Mouse (Mus musculus): ENCODE measurements around the gene Tchhl1. TPM values are rescaled to one million over a fixed set of nuclear protein-coding genes. Genes with fewer than 3 reads are reported as not detected.

The Tchhl1 gene
- not detected in 2 replicates for polyA plus RNA-seq (2015; fragmentation: Nextera tagmentation; extraction: Ambion mirVana)

GRCm38 (mm10) chr3:93468561-93468960 lies at the start of gene Tchhl1:
TSS of gene Tchhl1 (plus strand) at chr3:93468754.
- 64% methylated on average over 5 of the region's 5 CpGs for WGBS
- Histone ChIP-seq H3K36me3 (ENCODE audit: control insufficient read depth, insufficient read depth, low read length) (no peaks in the 10 kb centered on the region), H3K4me1 (replicated peaks; ENCODE audit: control insufficient read depth, insufficient read depth) (no peaks in the 10 kb centered on the region), H3K4me3 (ENCODE audit: low read depth, low read length) (no peak within 1 kb of the TSS), H3K27me3 (ENCODE audit: control insufficient read depth, insufficient read depth, low read length) (no peaks in the 10 kb centered on the region), H3K27ac (replicated peaks) (no peak within 1 kb of the TSS), H3K9me3 (ENCODE audit: control insufficient read depth, low read length) (no peaks in the 10 kb centered on the region), H3K9ac (ENCODE audit: low read length) (no peak within 1 kb of the TSS), H3K4me2 (replicated peaks; ENCODE audit: low read depth) (no peak within 1 kb of the TSS)
- DNase-seq (ENCODE audit: low spot score), result no peak
- TF ChIP-seq EP300 (optimal IDR thresholded peaks at IDR 0.05) (no peak), CTCF (IDR thresholded peaks at IDR 0.05; ENCODE audit: low read depth) (no peak)
- no peak for ATAC-seq (ENCODE audit: low FRiP score, low TSS enrichment)

GRCm38 (mm10) chr3:93431673-93432072 lies 36.9 kb upstream of the Tchhl1 start:
- no peak overlapping the region for H3K4me3 ChIP-seq (ENCODE audit: low read depth, low read length)

GRCm38 (mm10) chr3:93442030-93442429 lies 26.5 kb upstream of the Tchhl1 start, which contains the start of gene Tchh:
TSS of gene Tchh (plus strand) at chr3:93442330.
- Histone ChIP-seq H3K9ac (ENCODE audit: low read length) (no peak within 1 kb of the TSS), H3K4me2 (replicated peaks; ENCODE audit: low read depth) (peak within 1 kb of the TSS; percentile 90; the same call in 1 of the 2 replicates), H3K27me3 (ENCODE audit: control insufficient read depth, insufficient read depth, low read length) (no peaks in the 10 kb centered on the region), H3K4me1 (replicated peaks; ENCODE audit: control insufficient read depth, insufficient read depth) (no peaks in the 10 kb centered on the region), H3K36me3 (ENCODE audit: control insufficient read depth, insufficient read depth, low read length) (no peaks in the 10 kb centered on the region), H3K27ac (replicated peaks) (no peak within 1 kb of the TSS), H3K9me3 (ENCODE audit: control insufficient read depth, low read length) (no peaks in the 10 kb centered on the region), H3K4me3 (ENCODE audit: low read depth, low read length) (0 out of 2 replicates have a peak within 1 kb of the TSS, but pooled peaks have one; percentile 50)
- DNase-seq (ENCODE audit: low spot score), result no peak
- 88% methylated on average over 1 of the region's 1 CpGs for WGBS
- no peak for TF ChIP-seq CTCF (IDR thresholded peaks at IDR 0.05; ENCODE audit: low read depth)
- no peak for TF ChIP-seq EP300 (optimal IDR thresholded peaks at IDR 0.05)
- ATAC-seq (ENCODE audit: low FRiP score, low TSS enrichment), result no peak

More at GRCm38 (mm10) chr3:93431673-93432072, 36.9 kb upstream of the Tchhl1 start:
- DNase-seq (ENCODE audit: low spot score) (no peak), ATAC-seq (ENCODE audit: low FRiP score, low TSS enrichment) (no peak)
- Histone ChIP-seq H3K4me2 (replicated peaks; ENCODE audit: low read depth) (no peak overlapping the region), H3K27ac (replicated peaks) (no peak overlapping the region), H3K9me3 (ENCODE audit: control insufficient read depth, low read length) (no peaks in the 10 kb centered on the region), H3K9ac (ENCODE audit: low read length) (no peak overlapping the region), H3K4me1 (replicated peaks; ENCODE audit: control insufficient read depth, insufficient read depth) (no peaks in the 10 kb centered on the region), H3K36me3 (ENCODE audit: control insufficient read depth, insufficient read depth, low read length) (no peaks in the 10 kb centered on the region), H3K27me3 (ENCODE audit: control insufficient read depth, insufficient read depth, low read length) (no peaks in the 10 kb centered on the region)
- WGBS, result 52% methylated on average over 3 of the region's 3 CpGs
- TF ChIP-seq EP300 (optimal IDR thresholded peaks at IDR 0.05) (no peak), CTCF (IDR thresholded peaks at IDR 0.05; ENCODE audit: low read depth) (no peak)

GRCm38 (mm10) chr3:93443501-93444101 lies 25.0 kb upstream of the Tchhl1 start:
- H3K4me2 ChIP-seq (replicated peaks; ENCODE audit: low read depth), result peak overlapping the region; percentile 90
- H3K27me3 ChIP-seq (ENCODE audit: control insufficient read depth, insufficient read depth, low read length), result no peaks in the 10 kb centered on the region
- no peak overlapping the region for H3K27ac ChIP-seq (replicated peaks)
- peak; percentile 39 for DNase-seq (ENCODE audit: low spot score)
- H3K4me3 ChIP-seq (ENCODE audit: low read depth, low read length), result peak overlapping the region; percentile 50
- TF ChIP-seq EP300 (optimal IDR thresholded peaks at IDR 0.05) (no peak), CTCF (IDR thresholded peaks at IDR 0.05; ENCODE audit: low read depth) (no peak)
- under 1% methylated on average over 38 of the region's 38 CpGs for WGBS
- no peak for ATAC-seq (ENCODE audit: low FRiP score, low TSS enrichment)
- H3K36me3 ChIP-seq (ENCODE audit: control insufficient read depth, insufficient read depth, low read length), result no peaks in the 10 kb centered on the region
- no peak overlapping the region for H3K9ac ChIP-seq (ENCODE audit: low read length)
- H3K9me3 ChIP-seq (ENCODE audit: control insufficient read depth, low read length), result no peaks in the 10 kb centered on the region
- H3K4me1 ChIP-seq (replicated peaks; ENCODE audit: control insufficient read depth, insufficient read depth), result no peaks in the 10 kb centered on the region; the same call in 1 of the 2 replicates

- no peaks in the 10 kb centered on the region; the same call in 1 of the 2 replicates for H3K4me1 ChIP-seq (replicated peaks; ENCODE audit: control insufficient read depth, insufficient read depth)
- H3K4me3 ChIP-seq (ENCODE audit: low read depth, low read length), result peak overlapping the region; percentile 50
- no peaks in the 10 kb centered on the region for H3K36me3 ChIP-seq (ENCODE audit: control insufficient read depth, insufficient read depth, low read length)
- no peaks in the 10 kb centered on the region for H3K9me3 ChIP-seq (ENCODE audit: control insufficient read depth, low read length)
- TF ChIP-seq EP300 (optimal IDR thresholded peaks at IDR 0.05), result no peak
- TF ChIP-seq CTCF (IDR thresholded peaks at IDR 0.05; ENCODE audit: low read depth), result peak; percentile 5; the same call in 1 of the 2 replicates
- peak overlapping the region; percentile 35 for H3K9ac ChIP-seq (ENCODE audit: low read length)
- peak overlapping the region; percentile 40 for H3K27ac ChIP-seq (replicated peaks)
- H3K27me3 ChIP-seq (ENCODE audit: control insufficient read depth, insufficient read depth, low read length), result no peaks in the 10 kb centered on the region
- 1% methylated on average over 56 of the region's 56 CpGs for WGBS
- ATAC-seq (ENCODE audit: low FRiP score, low TSS enrichment) (peak; percentile 84), DNase-seq (ENCODE audit: low spot score) (peak; percentile 68)
- H3K4me2 ChIP-seq (replicated peaks; ENCODE audit: low read depth), result peak overlapping the region; percentile 90
Observed at GRCm38 (mm10) chr3:93444343-93445164, 24.0 kb upstream of the Tchhl1 start.

Data from stomach, postnatal 0 days (tissue).